Mouse (Mus musculus): ENCODE results near the gene Krt16. TPM values are rescaled to one million over a fixed set of nuclear protein-coding genes. Genes with fewer than 3 reads are reported as not detected.
A peak's percentile ranks its signal among the peaks of the same experiment; 100 is the strongest.
"Not testable (repeated sequence)": the region's sequence is repeated elsewhere in the genome, so short reads cannot be mapped to it uniquely, and the experiment has no call there.

Krt16 gene
- polyA plus RNA-seq, 1 experiment from 2014 or later, result not detected

DNA sequence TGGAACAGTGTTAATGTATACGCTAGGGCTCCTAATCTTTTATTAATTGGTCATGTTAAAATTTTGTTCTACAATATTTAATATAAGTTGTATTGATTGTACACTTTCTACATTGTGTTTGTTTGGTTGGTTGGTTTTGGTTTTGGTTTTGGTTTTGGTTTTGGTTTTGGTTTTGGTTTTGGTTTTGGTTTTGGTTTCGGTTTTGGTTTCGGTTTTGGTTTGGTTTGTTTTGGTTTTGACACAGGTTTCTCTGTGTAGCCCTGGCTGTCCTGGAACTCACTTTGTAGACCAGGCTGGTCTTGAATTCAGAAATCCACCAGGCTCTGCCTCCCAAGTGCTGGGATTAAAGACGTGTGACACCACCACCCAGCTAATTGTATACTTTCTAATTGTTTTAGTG, 8.4 kb downstream of the Krt16 start:
- not testable (repeated sequence) for H3K27ac ChIP-seq (replicated peaks); H3K4me3 ChIP-seq; H3K9me3 ChIP-seq; H3K36me3 ChIP-seq (replicated peaks); H3K4me1 ChIP-seq; H3K27me3 ChIP-seq (replicated peaks; ENCODE audit: low read depth, poor library complexity, severe bottlenecking); DNase-seq (ENCODE audit: low spot score)
- 92% methylated on average over 4 of the region's 4 CpGs for WGBS

DNA sequence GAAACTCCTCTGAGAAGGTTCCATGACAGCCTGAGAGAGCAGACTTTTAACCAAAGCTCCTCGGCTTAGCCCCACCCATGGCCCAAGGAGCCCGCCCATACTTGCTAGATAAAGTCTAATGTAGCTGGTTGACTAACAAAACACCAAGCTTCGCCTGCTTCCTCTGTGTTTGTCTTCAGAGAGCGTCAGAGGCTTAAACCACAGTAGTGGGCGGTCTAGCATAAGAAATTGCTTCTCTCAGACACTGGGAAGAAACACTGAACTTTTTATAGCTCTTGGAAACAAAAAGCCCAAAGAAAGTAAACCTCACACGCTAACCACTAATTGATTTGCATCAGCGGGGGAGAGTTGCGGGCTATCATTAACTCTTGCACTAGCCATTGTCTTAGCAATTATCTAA, 27.0 kb downstream of the Krt16 start:
- no peak overlapping the region for H3K27ac ChIP-seq (replicated peaks)
- H3K9me3 ChIP-seq, result peaks cover 5% of the 10 kb centered on the region; the same call in 1 of the 2 replicates
- no peak for DNase-seq (ENCODE audit: low spot score)
- H3K27me3 ChIP-seq (replicated peaks; ENCODE audit: low read depth, poor library complexity, severe bottlenecking), result no peaks in the 10 kb centered on the region
- H3K4me1 ChIP-seq, result no peaks in the 10 kb centered on the region
- no peaks in the 10 kb centered on the region for H3K36me3 ChIP-seq (replicated peaks)
- WGBS, result 72% methylated on average over 8 of the region's 8 CpGs
- H3K4me3 ChIP-seq, result no peak overlapping the region

DNA sequence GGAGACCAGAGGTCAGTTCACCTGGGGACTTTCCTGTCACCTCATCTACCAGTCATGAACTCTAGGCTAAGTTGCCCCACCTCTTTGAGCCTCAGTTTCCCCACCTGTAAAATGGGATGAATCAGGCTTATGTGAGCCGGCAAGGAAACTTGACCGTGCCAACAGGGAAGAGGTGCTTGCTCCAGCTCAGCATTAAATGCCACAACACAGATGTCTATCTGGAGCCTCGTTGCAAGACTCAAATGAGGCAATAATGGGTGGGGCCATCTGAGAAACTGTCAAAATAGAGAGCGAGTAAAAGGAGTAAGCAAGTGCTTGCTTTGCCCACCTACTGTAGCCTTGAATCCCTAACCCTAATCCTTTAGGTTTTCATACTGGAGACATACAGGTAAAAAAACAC, 29.4 kb downstream of the Krt16 start:
- Histone ChIP-seq H3K36me3 (replicated peaks) (no peaks in the 10 kb centered on the region), H3K4me1 (no peaks in the 10 kb centered on the region), H3K9me3 (no peaks in the 10 kb centered on the region), H3K27me3 (replicated peaks; ENCODE audit: low read depth, poor library complexity, severe bottlenecking) (no peaks in the 10 kb centered on the region), H3K27ac (replicated peaks) (no peak overlapping the region), H3K4me3 (no peak overlapping the region)
- no peak for DNase-seq (ENCODE audit: low spot score)
- WGBS, result 89% methylated on average over 4 of the region's 4 CpGs

DNA sequence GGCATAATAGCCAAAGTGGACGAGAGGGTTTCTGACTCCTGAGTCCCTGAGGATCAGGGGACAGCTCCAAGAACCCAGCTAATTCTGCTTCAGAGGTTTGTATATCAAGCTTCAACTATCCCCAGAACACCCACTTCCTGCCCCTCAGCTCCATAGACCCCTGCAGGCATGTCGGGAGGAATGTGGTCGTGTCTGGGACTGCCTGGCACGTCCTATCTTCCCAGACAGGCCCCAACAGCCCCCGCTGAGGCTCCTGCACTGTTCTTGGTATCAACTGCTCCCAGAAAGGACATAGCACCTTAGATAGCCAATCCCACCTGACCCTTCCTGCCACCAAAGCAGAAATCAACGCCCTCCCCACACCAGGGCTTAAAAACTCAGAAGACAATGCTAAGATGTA, 40.2 kb downstream of the Krt16 start:
- Histone ChIP-seq H3K9me3 (no peaks in the 10 kb centered on the region), H3K4me3 (no peak overlapping the region), H3K36me3 (replicated peaks) (no peaks in the 10 kb centered on the region), H3K27me3 (replicated peaks; ENCODE audit: low read depth, poor library complexity, severe bottlenecking) (no peaks in the 10 kb centered on the region), H3K4me1 (no peaks in the 10 kb centered on the region), H3K27ac (replicated peaks) (no peak overlapping the region)
- peak; percentile 21 for DNase-seq (ENCODE audit: low spot score)
- WGBS, result 50% methylated on average over 6 of the region's 6 CpGs

DNA sequence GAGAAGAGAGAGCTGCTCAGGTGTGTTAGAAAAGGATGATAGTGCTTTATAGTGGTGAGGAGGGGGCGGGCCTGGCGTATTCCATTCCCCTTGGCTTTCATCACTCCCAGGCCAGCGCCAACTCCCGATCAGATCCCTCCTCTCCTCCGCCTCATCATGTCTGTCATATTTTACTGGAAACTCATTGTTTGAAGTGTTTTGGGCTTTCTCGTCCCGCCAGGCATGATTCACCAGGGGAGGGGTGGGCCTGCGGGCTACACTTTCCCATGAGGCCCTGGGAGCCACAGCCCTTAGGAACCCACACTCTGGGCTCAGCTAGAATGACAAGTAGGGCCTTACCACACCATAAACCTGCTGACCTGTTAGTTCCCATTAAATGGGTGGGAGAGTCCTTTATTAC, 41.2 kb downstream of the Krt16 start, which contains the start of gene Krt14:
Gene Krt14 (minus strand): TSS at position 51 of the 400 bp plus-strand sequence.
- Histone ChIP-seq H3K4me3 (no peak within 1 kb of the TSS), H3K27ac (replicated peaks) (no peak within 1 kb of the TSS)

DNA sequence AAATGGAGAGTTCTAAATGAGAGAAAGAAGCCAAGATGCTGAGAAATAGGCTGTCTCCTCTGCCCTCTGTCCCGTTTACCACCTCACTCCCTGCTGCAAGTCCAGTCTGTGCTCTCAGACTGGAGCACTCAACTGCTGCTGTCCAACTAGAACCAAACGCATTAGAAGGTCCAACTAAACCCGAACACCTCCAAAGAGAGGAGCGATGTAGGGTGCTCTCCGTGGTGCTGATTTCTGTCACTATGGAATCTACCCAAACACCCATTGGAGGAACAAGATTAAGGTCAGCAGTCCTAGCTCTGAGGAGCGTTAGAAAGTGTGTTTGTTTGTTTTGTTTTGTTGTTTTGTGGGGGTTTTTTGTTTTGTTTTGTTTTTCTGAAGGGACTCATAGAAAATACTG, 45.3 kb downstream of the Krt16 start:
- peak; percentile 68 for DNase-seq (ENCODE audit: low spot score)
- no peak overlapping the region for H3K4me3 ChIP-seq
- no peaks in the 10 kb centered on the region for H3K36me3 ChIP-seq (replicated peaks)
- WGBS, result 23% methylated on average over 6 of the region's 6 CpGs
- no peaks in the 10 kb centered on the region for H3K4me1 ChIP-seq
- no peaks in the 10 kb centered on the region for H3K9me3 ChIP-seq
- no peak overlapping the region for H3K27ac ChIP-seq (replicated peaks)
- no peaks in the 10 kb centered on the region for H3K27me3 ChIP-seq (replicated peaks; ENCODE audit: low read depth, poor library complexity, severe bottlenecking)

More for the DNA sequence above, 41.2 kb downstream of the Krt16 start, which contains the start of gene Krt14:
- no peaks in the 10 kb centered on the region for H3K27me3 ChIP-seq (replicated peaks; ENCODE audit: low read depth, poor library complexity, severe bottlenecking)
- no peaks in the 10 kb centered on the region for H3K9me3 ChIP-seq
- WGBS, result 90% methylated on average over 8 of the region's 8 CpGs
- H3K36me3 ChIP-seq (replicated peaks), result no peaks in the 10 kb centered on the region
- DNase-seq (ENCODE audit: low spot score), result no peak
- H3K4me1 ChIP-seq, result no peaks in the 10 kb centered on the region

DNA sequence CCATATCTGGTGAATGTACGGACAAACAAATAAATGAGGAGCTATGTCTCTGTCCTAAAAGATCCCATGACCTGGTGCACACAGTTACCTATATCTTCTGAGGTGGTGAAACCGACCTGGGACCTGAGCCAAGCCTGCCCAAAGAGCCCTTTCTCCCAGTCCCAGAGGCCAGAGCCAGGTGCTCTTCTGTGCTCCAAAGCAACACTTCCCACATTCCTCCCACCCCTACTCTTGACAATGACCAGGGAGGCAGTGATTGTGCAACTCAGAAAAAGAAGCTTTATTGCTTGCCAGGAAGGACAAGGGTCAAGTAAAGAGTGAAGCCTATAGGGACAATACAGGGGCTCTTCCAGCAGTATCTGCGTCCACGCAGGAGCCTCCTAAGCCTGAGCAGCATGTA, 45.8 kb downstream of the Krt16 start:
- no peak for DNase-seq (ENCODE audit: low spot score)
- 81% methylated on average over 4 of the region's 4 CpGs for WGBS

DNA sequence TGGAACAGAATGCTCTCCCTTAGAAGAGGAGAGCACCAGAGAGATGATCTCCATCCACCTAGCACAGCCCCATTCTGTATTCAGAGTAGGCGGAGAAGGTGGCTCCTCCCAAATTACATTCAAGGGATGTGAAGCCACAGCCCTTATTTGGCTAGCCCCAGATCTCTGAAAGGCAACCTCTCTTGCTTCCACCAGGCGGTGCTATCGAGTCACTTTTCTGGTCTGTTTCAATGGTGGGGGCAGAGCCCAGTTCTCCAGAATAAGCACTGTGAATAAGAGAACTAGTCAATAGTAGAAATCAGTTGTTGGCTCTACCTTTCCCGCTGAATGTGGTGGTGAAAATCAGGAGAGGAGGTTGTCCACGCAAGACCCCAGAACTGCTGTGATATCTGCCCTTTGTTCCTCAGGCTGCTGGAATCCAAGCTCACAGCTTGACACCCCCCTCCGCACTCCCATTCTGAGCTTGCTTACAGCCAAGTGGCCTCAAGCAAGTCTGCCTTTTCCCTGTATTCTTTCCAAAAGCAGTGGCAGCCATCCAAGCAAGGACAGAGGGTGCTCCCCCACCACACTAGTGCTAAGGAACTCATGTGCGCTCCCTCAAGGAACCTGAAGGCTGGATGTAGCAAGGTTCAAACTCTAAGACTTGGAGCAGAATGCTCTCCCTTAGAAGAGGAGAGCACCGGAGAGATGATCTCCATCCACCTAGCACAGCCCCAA, 48.4 kb downstream of the Krt16 start:
- Histone ChIP-seq H3K36me3 (replicated peaks) (no peaks in the 10 kb centered on the region), H3K27ac (replicated peaks) (no peak overlapping the region), H3K9me3 (no peaks in the 10 kb centered on the region), H3K4me1 (no peaks in the 10 kb centered on the region), H3K4me3 (no peak overlapping the region), H3K27me3 (replicated peaks; ENCODE audit: low read depth, poor library complexity, severe bottlenecking) (no peaks in the 10 kb centered on the region)
- 46% methylated on average over 8 of the region's 8 CpGs for WGBS
- peak; percentile 35 for DNase-seq (ENCODE audit: low spot score)

More for the DNA sequence above, 45.8 kb downstream of the Krt16 start:
- Histone ChIP-seq H3K4me1 (no peaks in the 10 kb centered on the region), H3K9me3 (no peaks in the 10 kb centered on the region), H3K27me3 (replicated peaks; ENCODE audit: low read depth, poor library complexity, severe bottlenecking) (no peaks in the 10 kb centered on the region), H3K4me3 (no peak overlapping the region), H3K27ac (replicated peaks) (no peak overlapping the region), H3K36me3 (replicated peaks) (no peaks in the 10 kb centered on the region)

DNA sequence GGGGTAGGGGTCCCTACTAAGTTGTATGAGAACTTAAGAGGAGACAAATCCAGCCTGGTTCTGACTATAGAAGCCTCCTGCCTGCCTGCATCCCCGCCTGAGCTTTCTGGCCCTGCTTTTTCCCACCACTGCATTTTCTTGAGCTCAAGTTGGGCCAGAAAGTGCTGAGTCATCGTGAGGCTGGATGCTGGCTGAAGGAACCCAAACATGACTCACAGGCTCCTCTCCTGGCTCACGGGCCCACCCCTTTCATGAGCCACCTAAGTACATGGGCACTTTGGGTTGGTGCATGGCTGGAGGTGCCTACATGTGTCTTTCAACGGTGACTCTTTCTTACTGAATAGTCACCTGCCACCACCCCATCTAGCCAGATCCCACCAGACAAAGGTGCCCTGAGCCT, 50.0 kb downstream of the Krt16 start:
- 79% methylated on average over 4 of the region's 4 CpGs for WGBS
- Histone ChIP-seq H3K9me3 (no peaks in the 10 kb centered on the region), H3K4me1 (no peaks in the 10 kb centered on the region), H3K27me3 (replicated peaks; ENCODE audit: low read depth, poor library complexity, severe bottlenecking) (no peaks in the 10 kb centered on the region), H3K4me3 (no peak overlapping the region), H3K36me3 (replicated peaks) (no peaks in the 10 kb centered on the region), H3K27ac (replicated peaks) (no peak overlapping the region)
- no peak for DNase-seq (ENCODE audit: low spot score)

Other genes starting within 250 kb of the Krt16 start
- gene Krt33a, start 232.7 kb downstream of the Krt16 start, polyA plus RNA-seq (2016; fragmentation: Nextera tagmentation; extraction: Ambion mirVana), result not detected in 2 replicates
- gene Krt33b, start 219.0 kb downstream of the Krt16 start, polyA plus RNA-seq (2016; fragmentation: Nextera tagmentation; extraction: Ambion mirVana), result not detected in 2 replicates
- gene Krt34, start 207.3 kb downstream of the Krt16 start, polyA plus RNA-seq (2016; fragmentation: Nextera tagmentation; extraction: Ambion mirVana), result not detected in 2 replicates
- not detected in 2 replicates for gene Krt31, start 198.4 kb downstream of the Krt16 start, polyA plus RNA-seq (2016; fragmentation: Nextera tagmentation; extraction: Ambion mirVana)
- gene Krt32, start 160.7 kb downstream of the Krt16 start, polyA plus RNA-seq (2016; fragmentation: Nextera tagmentation; extraction: Ambion mirVana), result not detected in 2 replicates
- not detected in 2 replicates for gene Krt35, start 152.7 kb downstream of the Krt16 start, polyA plus RNA-seq (2016; fragmentation: Nextera tagmentation; extraction: Ambion mirVana)
- 0.09 TPM in 1 of 2 replicates, not detected in the other for gene Krt36, start 143.3 kb downstream of the Krt16 start, polyA plus RNA-seq (2016; fragmentation: Nextera tagmentation; extraction: Ambion mirVana)
- gene Krt13, start 127.3 kb downstream of the Krt16 start, polyA plus RNA-seq (2016; fragmentation: Nextera tagmentation; extraction: Ambion mirVana), result not detected in 2 replicates
- gene Krt15, start 113.0 kb downstream of the Krt16 start, polyA plus RNA-seq (2016; fragmentation: Nextera tagmentation; extraction: Ambion mirVana), result 2.8 and 8.6 TPM in 2 replicates
- 16.1 and 18.2 TPM in 2 replicates for gene Krt19, start 100.2 kb downstream of the Krt16 start, polyA plus RNA-seq (2016; fragmentation: Nextera tagmentation; extraction: Ambion mirVana)
- not detected in 2 replicates for gene Krt9, start 55.7 kb downstream of the Krt16 start, polyA plus RNA-seq (2016; fragmentation: Nextera tagmentation; extraction: Ambion mirVana)
- gene Krt14, start 41.4 kb downstream of the Krt16 start, polyA plus RNA-seq (2016; fragmentation: Nextera tagmentation; extraction: Ambion mirVana), result 12.0 and 16.1 TPM in 2 replicates
- 0.28 and 0.67 TPM in 2 replicates for gene Krt17, start 12.1 kb upstream of the Krt16 start, polyA plus RNA-seq (2016; fragmentation: Nextera tagmentation; extraction: Ambion mirVana)
- not detected in 2 replicates for gene Krt42, start 21.0 kb upstream of the Krt16 start, polyA plus RNA-seq (2016; fragmentation: Nextera tagmentation; extraction: Ambion mirVana)
- gene Eif1, start 71.0 kb upstream of the Krt16 start, polyA plus RNA-seq (2016; fragmentation: Nextera tagmentation; extraction: Ambion mirVana), result 1,675 and 1,681 TPM in 2 replicates
- 0.37 TPM in 1 of 2 replicates, not detected in the other for gene Gast, start 85.5 kb upstream of the Krt16 start, polyA plus RNA-seq (2016; fragmentation: Nextera tagmentation; extraction: Ambion mirVana)
- 14.0 and 14.2 TPM in 2 replicates for gene Hap1, start 107.2 kb upstream of the Krt16 start, polyA plus RNA-seq (2016; fragmentation: Nextera tagmentation; extraction: Ambion mirVana)
- gene Jup, start 148.9 kb upstream of the Krt16 start, polyA plus RNA-seq (2016; fragmentation: Nextera tagmentation; extraction: Ambion mirVana), result 45.8 and 52.6 TPM in 2 replicates
- gene P3h4, start 165.9 kb upstream of the Krt16 start, polyA plus RNA-seq (2016; fragmentation: Nextera tagmentation; extraction: Ambion mirVana), result 34.1 and 34.9 TPM in 2 replicates
- gene Fkbp10, start 166.8 kb upstream of the Krt16 start, polyA plus RNA-seq (2016; fragmentation: Nextera tagmentation; extraction: Ambion mirVana), result 61.4 and 67.0 TPM in 2 replicates
- 150 and 156 TPM in 2 replicates for gene Nt5c3b, start 192.9 kb upstream of the Krt16 start, polyA plus RNA-seq (2016; fragmentation: Nextera tagmentation; extraction: Ambion mirVana)
- 0.75 and 0.98 TPM in 2 replicates for gene Klhl10, start 193.0 kb upstream of the Krt16 start, polyA plus RNA-seq (2016; fragmentation: Nextera tagmentation; extraction: Ambion mirVana)
- gene Klhl11, start 223.8 kb upstream of the Krt16 start, polyA plus RNA-seq (2016; fragmentation: Nextera tagmentation; extraction: Ambion mirVana), result 7.4 and 8.5 TPM in 2 replicates

Data from embryonic facial prominence, embryonic 10.5 days (tissue).